Mouse (Mus musculus) limb, embryonic 13.5 days (tissue): ENCODE data around the gene Slc12a9. TPM values are rescaled to one million over a fixed set of nuclear protein-coding genes. Genes with fewer than 3 reads are reported as not detected.

Experiments used
- ATAC-seq: fragments of 200-750 bp; cut with Nextera tagmentation; 2 replicates; pipeline ENCODE4 v1.8.0; 2017; ENCODE audit warnings: low read depth, moderate number of reproducible peaks, moderate TSS enrichment; ENCODE audit not compliant: low FRiP score
- H3K27ac ChIP-seq: fragments of 300-500 bp; sonication (generic); 2 replicates; pipeline ENCODE4 v1.5.1; 2015; ENCODE audit warnings: inconsistent platforms, mild to moderate bottlenecking, moderate library complexity
- H3K27me3 ChIP-seq: fragments of 300-500 bp; sonication (generic); 2 replicates; pipeline ENCODE4 v1.6.1; 2015; ENCODE audit warnings: mild to moderate bottlenecking, inconsistent platforms
- H3K36me3 ChIP-seq: fragments of 300-500 bp; sonication (generic); 2 replicates; pipeline ENCODE4 v1.6.1; 2015; ENCODE audit warnings: inconsistent platforms, mild to moderate bottlenecking, moderate library complexity
- H3K4me1 ChIP-seq: fragments of 300-500 bp; sonication (generic); 2 replicates; pipeline ENCODE4 v1.6.1; 2015; ENCODE audit warnings: inconsistent platforms
- H3K4me2 ChIP-seq: fragments of 300-500 bp; sonication (generic); replicated peaks from 2 replicates; pipeline ENCODE4 v1.6.1; 2015; ENCODE audit warnings: inconsistent platforms, mild to moderate bottlenecking, moderate library complexity
- H3K4me3 ChIP-seq: fragments of 300-500 bp; sonication (generic); 2 replicates; pipeline ENCODE4 v1.5.1; 2015; ENCODE audit warnings: moderate library complexity, mild to moderate bottlenecking, inconsistent platforms
- H3K9ac ChIP-seq: fragments of 300-500 bp; sonication (generic); 2 replicates; pipeline ENCODE4 v1.6.1; 2015; ENCODE audit warnings: mild to moderate bottlenecking, inconsistent platforms
- H3K9me3 ChIP-seq: fragments of 300-500 bp; sonication (generic); 2 replicates; pipeline ENCODE4 v1.6.1; 2016; ENCODE audit warnings: inconsistent platforms
- WGBS: fragments of 180-500 bp; shearing (Covaris S2); methylation state at CpG from one replicate; pipeline ENCODE4 v1.1.7; 2015; 5-methylcytosine and 5-hydroxymethylcytosine counted together
- polyA plus RNA-seq: library from polyadenylated mRNA; unstranded; fragments of >200 nt; fragmentation: Nextera tagmentation; extraction: Ambion mirVana; gene quantifications from 2 replicates; pipeline ENCODE4 v1.2.1, GENCODE M21; 2015

The Slc12a9 gene
- 17.2 and 17.9 TPM in 2 replicates for polyA plus RNA-seq

DNA sequence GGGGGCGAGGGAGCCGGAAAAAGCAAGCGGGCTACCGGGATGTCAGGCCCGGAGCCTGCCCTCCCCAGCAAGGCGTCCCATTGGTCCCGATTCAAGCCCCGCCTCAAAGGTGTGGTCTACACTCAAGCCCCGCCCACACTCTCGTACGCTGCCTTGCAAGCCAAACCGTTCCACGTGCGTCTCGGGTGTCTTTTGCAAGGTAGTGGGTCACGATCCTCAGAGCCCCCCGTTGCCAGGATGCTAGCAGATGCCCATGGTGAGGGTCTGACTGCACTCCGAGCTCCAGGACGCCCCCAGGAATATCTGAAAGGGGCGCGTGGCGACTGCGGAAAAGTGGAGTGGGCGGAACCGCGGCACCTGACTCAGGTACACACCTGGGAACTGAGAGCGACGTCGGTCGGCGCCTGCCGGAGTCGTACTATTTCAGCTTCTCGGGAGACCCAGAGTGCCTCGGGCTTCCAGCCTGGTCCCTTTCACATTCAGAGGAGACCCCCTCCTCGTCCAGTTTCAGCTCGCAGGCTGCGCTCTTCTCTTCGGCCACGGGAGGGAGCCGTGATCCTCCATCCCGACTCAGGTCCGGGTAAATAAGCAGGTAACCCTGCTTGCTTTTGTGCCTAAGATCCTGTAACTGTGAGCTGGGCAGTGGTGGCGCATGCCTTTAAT is at the start of gene Slc12a9:
TSS of gene Slc12a9 (minus strand) at position 86 of the 663 bp plus-strand sequence.
- peaks cover 16% of the 10 kb centered on the region for H3K4me1 ChIP-seq
- H3K4me3 ChIP-seq: peak within 1 kb of the TSS; percentile 65
- H3K36me3 ChIP-seq: 0 out of 2 replicates have a peak, but pooled peaks cover 6% of the 10 kb centered on the region
- peak; percentile 93 for ATAC-seq
- peak within 1 kb of the TSS; percentile 87 for H3K4me2 ChIP-seq
- no peaks in the 10 kb centered on the region for H3K9me3 ChIP-seq
- no peaks in the 10 kb centered on the region for H3K27me3 ChIP-seq
- peak within 1 kb of the TSS; percentile 78 for H3K9ac ChIP-seq
- H3K27ac ChIP-seq: no peak within 1 kb of the TSS
- WGBS: under 1% methylated on average over 44 of the region's 44 CpGs

DNA sequence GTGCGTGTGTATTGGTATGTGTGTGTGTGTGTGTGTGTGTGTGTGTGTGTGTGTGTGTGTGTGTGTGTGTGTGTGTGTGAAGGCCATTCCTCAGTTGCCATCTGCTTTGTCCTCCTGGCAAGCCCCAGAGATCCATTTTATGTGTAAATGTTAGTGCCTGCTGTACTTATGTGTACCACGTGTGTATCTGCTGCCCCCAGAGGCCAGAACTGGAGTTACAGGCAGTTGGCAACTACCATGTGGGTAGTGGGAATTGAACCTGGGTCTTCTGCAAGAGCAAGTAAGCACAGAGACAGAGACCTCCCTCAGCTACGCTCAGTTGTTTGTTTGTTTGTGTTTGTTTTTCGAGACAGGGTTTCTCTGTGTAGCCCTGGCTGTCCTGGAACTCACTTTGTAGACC is 47.8 kb upstream of the Slc12a9 start:
- H3K27ac ChIP-seq: no peak overlapping the region

GRCm38 (mm10) chr5:137377603-137378002 is 44.2 kb upstream of the Slc12a9 start:
- Histone ChIP-seq H3K36me3 (peaks cover 33% of the 10 kb centered on the region), H3K27ac (no peak overlapping the region), H3K4me3 (no peak overlapping the region), H3K4me1 (peaks cover 18% of the 10 kb centered on the region), H3K4me2 (peak overlapping the region; percentile 53), H3K27me3 (no peaks in the 10 kb centered on the region), H3K9me3 (no peaks in the 10 kb centered on the region), H3K9ac (no peak overlapping the region)
- ATAC-seq: no peak
- 29% methylated on average over 9 of the region's 15 CpGs for WGBS

More for the DNA sequence above, 47.8 kb upstream of the Slc12a9 start:
- no peaks in the 10 kb centered on the region for H3K36me3 ChIP-seq
- no peaks in the 10 kb centered on the region for H3K9me3 ChIP-seq
- H3K4me3 ChIP-seq: no peak overlapping the region
- WGBS: 57% methylated on average over 4 of the region's 4 CpGs
- peaks cover 9% of the 10 kb centered on the region for H3K4me1 ChIP-seq
- H3K4me2 ChIP-seq: no peak overlapping the region
- no peak overlapping the region for H3K9ac ChIP-seq
- H3K27me3 ChIP-seq: no peaks in the 10 kb centered on the region
- ATAC-seq: no peak

- peak overlapping the region; percentile 39; the same call in 1 of the 2 replicates for H3K9ac ChIP-seq
- no peaks in the 10 kb centered on the region for H3K9me3 ChIP-seq
- 25% methylated on average over 10 of the region's 11 CpGs for WGBS
- H3K27me3 ChIP-seq: no peaks in the 10 kb centered on the region
- no peak for ATAC-seq
- peaks cover 37% of the 10 kb centered on the region for H3K36me3 ChIP-seq
- peak overlapping the region; percentile 53 for H3K4me2 ChIP-seq
- no peak overlapping the region for H3K4me3 ChIP-seq
- no peak overlapping the region for H3K27ac ChIP-seq
- peaks cover 18% of the 10 kb centered on the region for H3K4me1 ChIP-seq
Observed at GRCm38 (mm10) chr5:137377176-137377575, 43.8 kb upstream of the Slc12a9 start.

- no peaks in the 10 kb centered on the region for H3K9me3 ChIP-seq
- peaks cover 18% of the 10 kb centered on the region for H3K4me1 ChIP-seq
- H3K4me3 ChIP-seq: no peak overlapping the region
- WGBS: 54% methylated on average over 9 of the region's 9 CpGs
- no peaks in the 10 kb centered on the region for H3K27me3 ChIP-seq
- peak; percentile 16; the same call in 1 of the 2 replicates for ATAC-seq
- no peak overlapping the region for H3K27ac ChIP-seq
- H3K9ac ChIP-seq: no peak overlapping the region
- peaks cover 42% of the 10 kb centered on the region for H3K36me3 ChIP-seq
- no peak overlapping the region; the same call in 1 of the 2 replicates for H3K4me2 ChIP-seq
Observed at GRCm38 (mm10) chr5:137376722-137377121, 43.3 kb upstream of the Slc12a9 start.

DNA sequence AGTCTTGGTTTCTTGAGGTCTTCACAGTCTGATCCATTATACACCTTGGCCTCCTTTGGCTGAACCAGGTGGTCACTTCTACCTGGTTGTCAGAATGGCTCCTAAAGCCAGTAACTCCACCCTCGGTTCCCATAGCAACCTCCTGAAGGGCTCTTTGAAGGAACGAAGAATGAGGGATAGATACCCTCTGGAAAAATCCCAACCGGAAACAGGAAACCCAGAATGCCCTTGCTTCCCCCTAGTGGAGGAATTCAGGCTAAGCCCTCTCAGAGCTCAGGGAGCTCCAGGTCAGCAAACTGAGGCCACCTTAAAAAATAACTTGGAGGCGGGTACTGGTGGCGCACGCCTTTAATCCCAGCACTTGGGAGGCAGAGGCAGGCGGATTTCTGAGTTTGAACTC is 42.8 kb upstream of the Slc12a9 start:
- no peak for ATAC-seq
- WGBS: 33% methylated on average over 7 of the region's 7 CpGs
- H3K4me2 ChIP-seq: no peak overlapping the region
- no peak overlapping the region for H3K4me3 ChIP-seq
- no peaks in the 10 kb centered on the region for H3K9me3 ChIP-seq
- H3K9ac ChIP-seq: no peak overlapping the region
- no peak overlapping the region for H3K27ac ChIP-seq
- no peaks in the 10 kb centered on the region for H3K27me3 ChIP-seq
- H3K4me1 ChIP-seq: peaks cover 18% of the 10 kb centered on the region
- H3K36me3 ChIP-seq: peaks cover 47% of the 10 kb centered on the region

DNA sequence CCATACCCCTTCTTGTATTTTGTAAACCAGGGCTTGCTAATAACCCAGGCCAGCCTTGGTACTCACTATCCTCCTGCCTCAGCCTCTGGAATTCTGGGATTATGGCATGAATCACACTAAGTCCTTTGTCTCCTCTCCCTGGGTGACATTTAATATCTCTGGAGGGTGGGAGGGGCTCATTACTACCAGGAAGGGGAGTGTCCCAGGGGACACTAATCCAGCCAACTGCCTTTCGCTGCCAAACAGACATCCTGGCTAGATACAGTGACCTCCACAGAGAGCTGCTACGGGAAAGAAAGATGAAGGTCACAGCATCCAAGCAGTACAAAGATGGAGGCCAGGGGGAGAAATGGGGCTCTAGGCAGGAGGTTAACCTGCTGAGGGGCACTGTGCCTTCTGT is 42.2 kb upstream of the Slc12a9 start:
- Histone ChIP-seq H3K9me3 (no peaks in the 10 kb centered on the region), H3K36me3 (peaks cover 53% of the 10 kb centered on the region), H3K4me3 (no peak overlapping the region), H3K27ac (peak overlapping the region; percentile 1; the same call in 1 of the 2 replicates), H3K27me3 (no peaks in the 10 kb centered on the region), H3K9ac (no peak overlapping the region), H3K4me1 (peaks cover 18% of the 10 kb centered on the region), H3K4me2 (no peak overlapping the region)
- ATAC-seq: peak; percentile 28; the same call in 1 of the 2 replicates
- WGBS: 43% methylated on average over 2 of the region's 2 CpGs

DNA sequence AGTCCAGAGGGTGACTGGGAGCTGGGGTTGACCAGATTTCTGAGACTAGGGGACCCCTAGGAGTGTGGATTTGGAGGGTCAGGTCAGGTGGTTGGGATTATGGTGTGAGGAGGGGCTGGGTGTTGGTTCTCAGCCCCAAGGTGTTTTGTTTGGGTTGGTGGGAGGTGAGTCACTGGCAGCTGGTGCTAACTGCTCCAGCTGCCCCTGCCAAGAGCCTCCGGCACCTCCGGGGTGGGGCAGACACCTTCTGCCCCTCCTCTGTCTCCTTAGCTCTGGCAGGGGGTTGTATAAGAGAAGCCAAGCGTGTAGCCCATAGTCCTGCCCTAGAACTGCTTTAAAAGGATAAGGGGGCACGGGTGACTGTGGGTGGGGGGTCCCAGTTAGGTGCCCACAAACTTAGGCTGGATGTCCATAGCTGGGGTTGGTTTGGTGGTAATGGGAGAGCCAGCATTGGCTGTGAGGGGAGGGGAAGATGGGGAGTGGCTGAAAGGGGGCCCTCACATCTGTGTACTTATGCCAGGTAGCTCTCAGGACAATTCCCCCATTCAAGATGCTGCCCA is 41.2 kb upstream of the Slc12a9 start:
- H3K4me2 ChIP-seq: no peak overlapping the region
- no peak overlapping the region for H3K4me3 ChIP-seq
- no peaks in the 10 kb centered on the region for H3K27me3 ChIP-seq
- H3K36me3 ChIP-seq: peaks cover 63% of the 10 kb centered on the region
- ATAC-seq: no peak
- no peaks in the 10 kb centered on the region for H3K9me3 ChIP-seq
- WGBS: 79% methylated on average over 4 of the region's 4 CpGs
- H3K27ac ChIP-seq: peak overlapping the region; percentile 39; the same call in 1 of the 2 replicates
- peaks cover 18% of the 10 kb centered on the region for H3K4me1 ChIP-seq
- H3K9ac ChIP-seq: no peak overlapping the region

DNA sequence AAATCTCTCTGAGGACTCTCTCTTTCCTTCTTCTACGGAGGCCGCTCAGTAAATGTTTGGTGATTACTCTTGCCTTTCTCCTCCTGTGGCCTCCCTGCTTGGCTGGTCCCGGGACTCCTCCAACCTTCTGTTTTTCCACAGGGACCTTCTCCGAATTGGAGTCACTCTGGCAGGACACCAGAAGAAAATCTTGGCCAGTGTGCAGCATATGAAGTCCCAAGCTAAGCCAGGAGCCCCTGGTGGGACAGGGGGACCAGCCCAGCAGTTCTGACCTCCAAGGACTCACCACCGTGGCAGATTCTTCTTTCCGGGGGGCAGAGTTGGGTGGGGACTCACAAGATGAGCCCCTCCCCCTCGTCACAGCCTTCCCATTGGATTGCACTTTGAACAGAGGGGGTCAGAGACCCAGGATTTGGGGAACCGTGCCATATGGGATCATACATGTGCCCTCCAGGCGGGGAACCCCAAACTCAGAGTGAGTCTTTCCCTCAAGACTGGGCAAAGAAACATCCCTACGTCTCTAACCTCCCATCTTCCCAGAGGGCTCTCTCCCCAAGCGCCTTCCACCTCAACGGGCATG is 40.1 kb upstream of the Slc12a9 start:
- Histone ChIP-seq H3K9me3 (no peaks in the 10 kb centered on the region), H3K4me2 (no peak overlapping the region), H3K27me3 (no peaks in the 10 kb centered on the region), H3K9ac (no peak overlapping the region), H3K4me1 (peaks cover 18% of the 10 kb centered on the region), H3K36me3 (peaks cover 75% of the 10 kb centered on the region), H3K4me3 (no peak overlapping the region), H3K27ac (no peak overlapping the region)
- no peak for ATAC-seq
- WGBS: 79% methylated on average over 12 of the region's 12 CpGs

- no peak overlapping the region for H3K27ac ChIP-seq
- H3K9me3 ChIP-seq: no peaks in the 10 kb centered on the region
- no peaks in the 10 kb centered on the region for H3K27me3 ChIP-seq
- H3K36me3 ChIP-seq: peaks cover 100% of the 10 kb centered on the region
- no peak overlapping the region for H3K9ac ChIP-seq
- no peak overlapping the region for H3K4me3 ChIP-seq
- no peak for ATAC-seq
- peaks cover 3% of the 10 kb centered on the region; the same call in 1 of the 2 replicates for H3K4me1 ChIP-seq
- 97% methylated on average over 10 of the region's 11 CpGs for WGBS
- no peak overlapping the region for H3K4me2 ChIP-seq
Observed at GRCm38 (mm10) chr5:137369665-137370064, 36.3 kb upstream of the Slc12a9 start.

- no peak overlapping the region for H3K4me2 ChIP-seq
- H3K9ac ChIP-seq: 0 out of 2 replicates have a peak overlapping the region, but pooled peaks have one; percentile 25
- ATAC-seq: no peak
- H3K27me3 ChIP-seq: no peaks in the 10 kb centered on the region
- WGBS: 43% methylated on average over 7 of the region's 7 CpGs
- no peak overlapping the region for H3K4me3 ChIP-seq
- H3K36me3 ChIP-seq: peaks cover 97% of the 10 kb centered on the region
- no peaks in the 10 kb centered on the region for H3K9me3 ChIP-seq
- H3K4me1 ChIP-seq: peaks cover 21% of the 10 kb centered on the region
- H3K27ac ChIP-seq: no peak overlapping the region
Observed at GRCm38 (mm10) chr5:137358382-137358781, 25.0 kb upstream of the Slc12a9 start.

DNA sequence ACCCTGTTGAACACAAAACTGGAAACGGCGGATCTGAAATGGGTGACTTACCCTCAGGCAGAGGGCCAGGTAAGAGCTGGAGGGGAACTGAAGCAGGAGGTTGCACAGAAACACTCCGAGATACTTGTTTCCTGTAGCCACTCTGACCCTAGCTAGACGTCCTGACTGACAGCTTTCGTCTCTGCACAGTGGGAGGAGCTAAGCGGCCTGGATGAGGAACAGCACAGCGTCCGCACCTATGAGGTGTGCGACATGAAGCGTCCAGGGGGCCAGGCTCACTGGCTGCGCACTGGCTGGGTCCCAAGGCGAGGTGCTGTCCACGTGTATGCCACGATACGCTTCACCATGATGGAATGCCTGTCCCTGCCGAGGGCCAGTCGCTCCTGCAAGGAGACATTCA is 20.7 kb upstream of the Slc12a9 start:
- H3K36me3 ChIP-seq: peaks cover 56% of the 10 kb centered on the region
- peak overlapping the region; percentile 40 for H3K9ac ChIP-seq
- H3K27ac ChIP-seq: no peak overlapping the region
- peaks cover 41% of the 10 kb centered on the region for H3K4me1 ChIP-seq
- no peaks in the 10 kb centered on the region for H3K27me3 ChIP-seq
- no peaks in the 10 kb centered on the region for H3K9me3 ChIP-seq
- H3K4me3 ChIP-seq: no peak overlapping the region
- WGBS: 87% methylated on average over 17 of the region's 17 CpGs
- ATAC-seq: no peak
- peak overlapping the region; percentile 95 for H3K4me2 ChIP-seq
